Mouse (Mus musculus) kidney, postnatal 0 days (tissue): Measurements from ENCODE around the gene Mfap2. TPM values are rescaled to one million over a fixed set of nuclear protein-coding genes. Genes with fewer than 3 reads are reported as not detected.

Experiments
- ATAC-seq: fragments of 200-750 bp; cut with Nextera tagmentation; replicated peaks from 2 replicates; pipeline ENCODE4 v1.8.0; 2017; ENCODE audit warnings: low read depth, moderate number of reproducible peaks, moderate TSS enrichment, moderate library complexity; ENCODE audit not compliant: low FRiP score
- DNase-seq: peaks from one replicate; pipeline ENCODE4 v3.0.0-alpha.2; 2016; ENCODE audit warnings: low spot score
- H3K27ac ChIP-seq: fragments of 300-500 bp; sonication (generic); 2 replicates; pipeline ENCODE4 v1.5.1; 2014; ENCODE audit warnings: mild to moderate bottlenecking
- H3K27me3 ChIP-seq: fragments of 300-500 bp; sonication (generic); 2 replicates; pipeline ENCODE4 v1.6.1; 2014; ENCODE audit warnings: low read length, mixed read lengths; ENCODE audit not compliant: insufficient read depth
- H3K36me3 ChIP-seq: fragments of 300-500 bp; sonication (generic); 2 replicates; pipeline ENCODE4 v1.6.1; 2014; ENCODE audit warnings: low read length, mixed read lengths; ENCODE audit not compliant: insufficient read depth
- H3K4me1 ChIP-seq: fragments of 300-500 bp; sonication (generic); replicated peaks from 2 replicates; pipeline ENCODE4 v1.6.1; 2014; ENCODE audit warnings: antibody characterized with exemption, low read length, mixed read lengths; ENCODE audit not compliant: insufficient read depth
- H3K4me2 ChIP-seq: fragments of 300-500 bp; sonication (generic); 2 replicates; pipeline ENCODE4 v1.6.1; 2014; ENCODE audit warnings: mild to moderate bottlenecking, low read length, moderate library complexity, mixed read lengths
- H3K4me3 ChIP-seq: fragments of 300-500 bp; sonication (generic); replicated peaks from 2 replicates; pipeline ENCODE4 v1.5.1; 2014; ENCODE audit warnings: low read depth, low read length
- H3K9ac ChIP-seq: fragments of 300-500 bp; sonication (generic); 2 replicates; pipeline ENCODE4 v1.6.1; 2014; ENCODE audit warnings: low read depth, low read length
- H3K9me3 ChIP-seq: fragments of 300-500 bp; sonication (generic); replicated peaks from 2 replicates; pipeline ENCODE4 v1.6.1; 2016; ENCODE audit warnings: low read length, inconsistent platforms, mixed read lengths
- CTCF ChIP-seq: IDR thresholded peaks from 2 replicates; pipeline ENCODE4 v1.5.1; 2016; ENCODE audit warnings: antibody characterized with exemption, low read depth, mild to moderate bottlenecking, moderate library complexity
- WGBS: fragments of 180-500 bp; shearing (Covaris S2); extraction: QIAGEN DNeasy Blood & Tissue Kit; methylation state at CpG from one replicate; pipeline ENCODE4 v1.1.7; 2014; 5-methylcytosine and 5-hydroxymethylcytosine counted together
- polyA plus RNA-seq: library from polyadenylated mRNA; unstranded; fragments of >200 nt; fragmentation: Nextera tagmentation; extraction: Ambion mirVana; gene quantifications from 2 replicates; pipeline ENCODE4 v1.2.1, GENCODE M21; 2015

Mfap2 gene
- polyA plus RNA-seq, 1 experiment from 2014 or later: 330 TPM

DNA sequence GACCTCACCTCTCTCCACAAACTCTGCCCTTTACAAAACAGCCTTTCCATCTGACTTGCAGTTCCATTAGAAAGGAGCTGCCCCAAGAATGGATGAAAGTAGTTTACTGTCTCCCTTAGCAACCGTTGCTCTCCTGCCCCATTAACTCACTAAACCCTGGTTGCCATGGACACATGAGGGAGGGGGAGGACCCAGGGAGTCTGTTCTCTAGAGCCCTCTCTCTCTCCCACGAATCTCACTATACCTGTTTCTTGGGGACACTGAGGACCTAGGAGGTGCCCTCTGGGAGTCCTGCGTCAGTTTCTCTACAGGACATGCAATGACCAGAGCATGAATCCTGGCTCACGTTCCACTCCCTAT lies 39.2 kb downstream of the Mfap2 start:
- Histone ChIP-seq H3K4me3 (no peak overlapping the region), H3K27me3 (no peaks in the 10 kb centered on the region), H3K27ac (0 out of 2 replicates have a peak overlapping the region, but pooled peaks have one; percentile 19), H3K9me3 (no peaks in the 10 kb centered on the region), H3K9ac (no peak overlapping the region), H3K4me1 (peaks cover 22% of the 10 kb centered on the region; the same call in 1 of the 2 replicates), H3K4me2 (no peak overlapping the region), H3K36me3 (0 out of 2 replicates have a peak, but pooled peaks cover 7% of the 10 kb centered on the region)
- 29% methylated on average over 4 of the region's 4 CpGs for WGBS
- no peak for TF ChIP-seq CTCF
- no peak for ATAC-seq
- DNase-seq: peak; percentile 82

DNA sequence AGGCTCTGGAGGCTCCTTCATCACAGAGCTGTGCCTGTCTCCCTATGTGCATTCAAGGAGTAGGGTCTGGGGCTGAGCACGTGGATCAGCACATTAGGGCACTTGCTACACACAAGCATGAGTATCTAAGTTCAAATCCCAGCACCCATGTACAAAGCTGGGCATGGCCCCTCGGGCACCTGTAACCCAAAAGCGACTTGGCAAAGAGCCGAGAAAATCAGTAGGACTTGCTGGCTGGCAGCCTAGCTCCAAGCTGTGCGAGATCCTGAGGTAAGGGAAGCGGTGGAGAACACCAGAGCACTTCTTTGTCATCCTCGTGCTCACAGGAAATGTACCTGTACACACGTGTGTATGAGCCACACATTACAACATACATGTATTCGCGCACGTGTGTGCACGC lies 42.2 kb downstream of the Mfap2 start:
- Histone ChIP-seq H3K4me1 (peaks cover 22% of the 10 kb centered on the region; the same call in 1 of the 2 replicates), H3K4me3 (0 out of 2 replicates have a peak overlapping the region, but pooled peaks have one; percentile 14), H3K9ac (peak overlapping the region; percentile 55), H3K9me3 (no peaks in the 10 kb centered on the region), H3K27me3 (no peaks in the 10 kb centered on the region), H3K36me3 (0 out of 2 replicates have a peak, but pooled peaks cover 4% of the 10 kb centered on the region), H3K4me2 (peak overlapping the region; percentile 46), H3K27ac (peak overlapping the region; percentile 90)
- no peak for DNase-seq
- ATAC-seq: no peak
- no peak for TF ChIP-seq CTCF
- whole genome bisulfite sequencing: 82% methylated on average over 12 of the region's 12 CpGs

DNA sequence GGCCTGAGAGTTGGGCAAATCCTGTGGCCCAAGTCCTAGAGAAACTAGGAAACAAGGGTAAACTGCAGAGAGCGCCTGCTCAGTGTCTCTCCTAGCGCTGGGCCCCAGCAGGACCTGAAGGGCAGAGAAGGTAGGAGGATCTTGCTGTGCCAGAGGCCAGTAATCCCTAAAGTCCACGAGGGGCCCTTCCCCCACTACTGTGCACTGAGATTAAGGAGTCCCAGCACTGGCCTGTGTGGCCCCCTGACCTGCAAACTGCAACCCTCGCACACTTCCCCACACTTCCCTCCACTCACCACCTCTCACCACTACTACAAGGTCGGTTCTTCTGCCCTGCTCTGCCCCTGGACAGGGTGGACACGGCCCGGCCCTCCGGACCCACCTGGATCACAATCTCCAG lies 42.9 kb downstream of the Mfap2 start:
- Histone ChIP-seq H3K4me1 (peaks cover 22% of the 10 kb centered on the region; the same call in 1 of the 2 replicates), H3K27me3 (no peaks in the 10 kb centered on the region), H3K4me3 (peak overlapping the region; percentile 14; the same call in 1 of the 2 replicates), H3K36me3 (0 out of 2 replicates have a peak, but pooled peaks cover 4% of the 10 kb centered on the region), H3K9ac (peak overlapping the region; percentile 55), H3K9me3 (no peaks in the 10 kb centered on the region), H3K27ac (peak overlapping the region; percentile 90), H3K4me2 (peak overlapping the region; percentile 46)
- 34% methylated on average over 8 of the region's 8 CpGs for WGBS
- no peak for TF ChIP-seq CTCF
- DNase-seq (no peak), ATAC-seq (no peak; the same call in 1 of the 2 replicates)

DNA sequence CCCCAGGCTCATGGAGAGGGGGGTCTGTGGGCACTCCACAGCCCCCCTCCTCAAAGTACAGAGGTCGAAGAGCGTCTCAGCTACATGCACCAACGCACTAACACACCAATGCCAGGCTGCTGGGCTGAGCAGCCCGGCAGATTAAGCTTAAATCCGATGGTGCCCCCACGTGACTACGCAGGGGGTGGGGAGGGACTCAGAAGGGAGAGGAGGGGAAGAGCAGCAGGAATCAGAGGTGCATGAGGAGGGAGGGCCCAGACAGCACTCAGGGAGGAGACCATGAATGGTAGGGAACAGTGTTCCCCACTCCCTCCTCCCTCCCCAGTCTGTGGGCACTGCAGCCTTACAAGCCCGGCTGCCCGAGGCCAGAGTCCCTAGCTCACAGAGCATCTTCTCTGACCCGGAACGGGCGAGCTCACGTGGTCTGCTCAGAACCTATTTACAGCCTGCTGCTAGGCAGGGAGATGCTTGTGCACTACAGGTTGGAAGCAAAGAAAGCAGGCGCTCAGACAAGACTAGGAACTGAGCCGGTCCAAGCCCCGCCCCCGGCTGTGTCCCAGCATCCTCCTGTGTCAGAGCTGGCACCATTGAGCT lies 43.4 kb downstream of the Mfap2 start:
- Histone ChIP-seq H3K27me3 (no peaks in the 10 kb centered on the region), H3K9ac (peak overlapping the region; percentile 55), H3K36me3 (0 out of 2 replicates have a peak, but pooled peaks cover 4% of the 10 kb centered on the region), H3K4me2 (peak overlapping the region; percentile 46), H3K4me3 (peak overlapping the region; percentile 14; the same call in 1 of the 2 replicates), H3K27ac (peak overlapping the region; percentile 90), H3K9me3 (no peaks in the 10 kb centered on the region), H3K4me1 (peaks cover 23% of the 10 kb centered on the region; the same call in 1 of the 2 replicates)
- peak; percentile 87 for DNase-seq
- TF ChIP-seq CTCF: no peak
- 26% methylated on average over 17 of the region's 17 CpGs for WGBS
- ATAC-seq: peak; percentile 93

DNA sequence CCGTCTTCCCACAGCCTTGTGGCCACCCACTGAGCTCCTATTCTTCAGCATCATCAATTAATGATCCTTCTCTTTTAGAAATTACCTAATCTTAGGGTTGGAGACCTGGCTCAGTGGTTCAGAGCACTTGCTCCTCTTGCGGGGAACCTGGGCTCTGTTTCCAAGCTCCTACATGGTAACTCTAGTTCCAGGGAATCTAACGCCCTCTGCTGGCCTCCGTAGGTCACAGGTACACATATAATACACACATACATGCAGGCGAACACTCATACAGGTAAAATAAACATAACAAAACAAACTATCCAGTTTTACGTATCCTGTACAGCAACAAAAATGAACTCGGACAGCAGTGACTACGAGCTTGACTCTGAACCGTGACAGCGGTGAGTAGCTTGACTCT lies 46.8 kb downstream of the Mfap2 start:
- 95% methylated on average over 10 of the region's 10 CpGs for WGBS
- ATAC-seq: no peak
- Histone ChIP-seq H3K4me2 (no peak overlapping the region), H3K9ac (no peak overlapping the region), H3K27ac (no peak overlapping the region), H3K36me3 (0 out of 2 replicates have a peak, but pooled peaks cover 4% of the 10 kb centered on the region), H3K27me3 (no peaks in the 10 kb centered on the region), H3K4me3 (no peak overlapping the region), H3K4me1 (peaks cover 23% of the 10 kb centered on the region), H3K9me3 (no peaks in the 10 kb centered on the region)
- peak; percentile 26; the same call in 1 of the 2 replicates for TF ChIP-seq CTCF
- no peak for DNase-seq

DNA sequence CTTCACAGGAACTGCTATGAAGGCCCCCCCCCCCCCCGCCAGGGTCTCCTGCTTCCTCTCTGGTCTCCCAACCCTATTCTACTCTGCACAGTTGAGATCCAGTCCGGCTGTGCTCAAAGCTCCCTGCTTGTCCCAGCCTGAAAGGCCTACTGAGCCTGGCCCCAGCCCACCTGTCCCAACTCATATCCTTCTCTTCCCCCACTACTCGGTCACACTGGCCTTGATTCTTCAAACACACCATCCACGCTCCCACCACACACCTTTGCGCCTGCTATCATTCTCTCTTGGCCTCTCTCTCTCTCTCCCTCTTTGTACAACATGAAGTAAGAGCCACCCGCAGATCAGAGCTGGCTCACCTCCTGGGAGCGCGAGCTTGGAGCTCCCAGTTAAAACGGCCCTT lies 48.6 kb downstream of the Mfap2 start:
- Histone ChIP-seq H3K9me3 (no peaks in the 10 kb centered on the region), H3K27me3 (no peaks in the 10 kb centered on the region), H3K36me3 (0 out of 2 replicates have a peak, but pooled peaks cover 4% of the 10 kb centered on the region), H3K4me3 (no peak overlapping the region), H3K27ac (0 out of 2 replicates have a peak overlapping the region, but pooled peaks have one; percentile 92), H3K4me2 (no peak overlapping the region), H3K9ac (no peak overlapping the region), H3K4me1 (peaks cover 17% of the 10 kb centered on the region)
- ATAC-seq (no peak), DNase-seq (no peak)
- TF ChIP-seq CTCF: no peak
- 63% methylated on average over 9 of the region's 9 CpGs for WGBS
